Mouse (Mus musculus): ENCODE measurements at regions not wholly inside any gene's neighbourhood (a gene's known extent, or its start where the extent isn't known, plus 50 kb on each side); places are given as distances from the start of the nearest gene placed in this dataset.

- Histone ChIP-seq H3K4me3 (replicated peaks) (no peak overlapping the region), H3K9me3 (no peaks in the 10 kb centered on the region), H3K4me2 (replicated peaks) (no peak overlapping the region), H3K9ac (replicated peaks) (no peak overlapping the region), H3K27me3 (no peaks in the 10 kb centered on the region), H3K27ac (no peak overlapping the region), H3K4me1 (replicated peaks) (no peaks in the 10 kb centered on the region), H3K36me3 (no peaks in the 10 kb centered on the region)
- no peak for ATAC-seq
- 93% methylated on average over 6 of the region's 6 CpGs for WGBS
These were observed 235.1 kb upstream of the Btg1 start for GRCm38 (mm10) chr10:96381664-96382063.

GRCm38 (mm10) chr10:96391748-96392147 is 225.1 kb upstream of the Btg1 start:
- no peak overlapping the region for H3K27ac ChIP-seq
- no peaks in the 10 kb centered on the region for H3K9me3 ChIP-seq
- WGBS, result 66% methylated on average over 3 of the region's 3 CpGs
- no peak for ATAC-seq
- no peaks in the 10 kb centered on the region for H3K36me3 ChIP-seq
- H3K27me3 ChIP-seq, result no peaks in the 10 kb centered on the region
- no peak overlapping the region for H3K4me2 ChIP-seq (replicated peaks)
- H3K9ac ChIP-seq (replicated peaks), result no peak overlapping the region
- H3K4me3 ChIP-seq (replicated peaks), result no peak overlapping the region
- H3K4me1 ChIP-seq (replicated peaks), result no peaks in the 10 kb centered on the region

- no peak overlapping the region for H3K4me3 ChIP-seq (replicated peaks)
- no peaks in the 10 kb centered on the region for H3K9me3 ChIP-seq
- H3K36me3 ChIP-seq, result no peaks in the 10 kb centered on the region
- H3K4me1 ChIP-seq (replicated peaks), result peaks cover 5% of the 10 kb centered on the region; the same call in 1 of the 2 replicates
- no peak for ATAC-seq
- WGBS, result 76% methylated on average over 1 of the region's 1 CpGs
- H3K27me3 ChIP-seq, result no peaks in the 10 kb centered on the region
- no peak overlapping the region for H3K27ac ChIP-seq
- no peak overlapping the region for H3K9ac ChIP-seq (replicated peaks)
- no peak overlapping the region for H3K4me2 ChIP-seq (replicated peaks)
These were observed 224.0 kb upstream of the Btg1 start for GRCm38 (mm10) chr10:96392836-96393235.

DNA sequence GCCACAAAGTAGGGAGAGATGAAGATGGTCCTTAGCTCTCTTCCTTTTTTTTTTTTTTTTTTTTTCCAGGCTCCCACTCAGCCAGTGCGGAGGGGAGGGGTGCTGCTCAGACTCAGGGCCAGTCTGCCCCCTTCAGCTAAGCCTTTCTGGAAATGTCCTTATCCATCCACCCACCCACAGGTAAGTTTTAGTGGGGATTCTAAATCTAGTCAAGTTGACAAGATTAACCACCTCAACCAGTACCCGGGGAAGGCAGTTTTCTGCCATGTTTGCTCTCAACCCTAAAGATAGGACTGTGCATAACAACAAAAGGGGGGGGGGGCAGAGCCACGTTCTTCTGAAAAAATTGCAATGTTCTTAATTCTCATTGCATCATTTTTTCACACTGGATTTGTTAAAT is 222.6 kb upstream of the Btg1 start:
- H3K27me3 ChIP-seq, result no peaks in the 10 kb centered on the region
- WGBS, result 87% methylated on average over 3 of the region's 3 CpGs
- no peak overlapping the region for H3K9ac ChIP-seq (replicated peaks)
- no peaks in the 10 kb centered on the region for H3K9me3 ChIP-seq
- no peaks in the 10 kb centered on the region for H3K36me3 ChIP-seq
- H3K4me1 ChIP-seq (replicated peaks), result peaks cover 10% of the 10 kb centered on the region; the same call in 1 of the 2 replicates
- H3K4me3 ChIP-seq (replicated peaks), result no peak overlapping the region
- H3K27ac ChIP-seq, result no peak overlapping the region
- H3K4me2 ChIP-seq (replicated peaks), result no peak overlapping the region
- no peak for ATAC-seq

DNA sequence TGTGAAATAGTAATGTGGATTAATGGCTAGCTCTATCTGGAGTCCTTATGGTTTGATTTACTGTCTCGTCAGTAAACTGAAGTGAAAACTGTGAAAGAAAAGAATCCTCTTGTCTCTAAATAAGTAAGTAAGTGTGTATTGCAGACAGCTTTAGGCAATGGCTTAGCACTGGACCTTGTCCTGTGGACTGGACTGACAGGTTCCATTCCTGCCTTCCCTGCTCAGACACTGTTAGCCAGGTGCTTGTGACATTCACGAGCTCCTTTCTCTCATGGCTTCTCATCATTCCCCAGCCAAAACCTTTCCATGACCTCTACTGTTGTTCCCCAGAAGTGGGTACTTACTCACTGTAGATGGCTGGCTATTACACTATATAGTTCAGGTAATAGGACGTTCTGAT is 221.8 kb upstream of the Btg1 start:
- Histone ChIP-seq H3K4me3 (replicated peaks) (no peak overlapping the region), H3K9ac (replicated peaks) (no peak overlapping the region)

GRCm38 (mm10) chr10:96397931-96398561 is 218.8 kb upstream of the Btg1 start:
- no peak overlapping the region for H3K4me2 ChIP-seq (replicated peaks)
- H3K9ac ChIP-seq (replicated peaks), result no peak overlapping the region
- no peak overlapping the region for H3K4me3 ChIP-seq (replicated peaks)
- no peaks in the 10 kb centered on the region for H3K36me3 ChIP-seq
- H3K9me3 ChIP-seq, result no peaks in the 10 kb centered on the region
- H3K27ac ChIP-seq, result no peak overlapping the region
- WGBS, result 57% methylated on average over 13 of the region's 13 CpGs
- ATAC-seq, result peak; percentile 55
- peaks cover 17% of the 10 kb centered on the region; the same call in 1 of the 2 replicates for H3K4me1 ChIP-seq (replicated peaks)
- H3K27me3 ChIP-seq, result no peaks in the 10 kb centered on the region

More for the DNA sequence above, 221.8 kb upstream of the Btg1 start:
- Histone ChIP-seq H3K9me3 (no peaks in the 10 kb centered on the region), H3K27me3 (no peaks in the 10 kb centered on the region), H3K36me3 (no peaks in the 10 kb centered on the region), H3K4me2 (replicated peaks) (no peak overlapping the region), H3K4me1 (replicated peaks) (peaks cover 17% of the 10 kb centered on the region; the same call in 1 of the 2 replicates), H3K27ac (no peak overlapping the region)
- ATAC-seq, result no peak
- WGBS, result 77% methylated on average over 3 of the region's 3 CpGs

DNA sequence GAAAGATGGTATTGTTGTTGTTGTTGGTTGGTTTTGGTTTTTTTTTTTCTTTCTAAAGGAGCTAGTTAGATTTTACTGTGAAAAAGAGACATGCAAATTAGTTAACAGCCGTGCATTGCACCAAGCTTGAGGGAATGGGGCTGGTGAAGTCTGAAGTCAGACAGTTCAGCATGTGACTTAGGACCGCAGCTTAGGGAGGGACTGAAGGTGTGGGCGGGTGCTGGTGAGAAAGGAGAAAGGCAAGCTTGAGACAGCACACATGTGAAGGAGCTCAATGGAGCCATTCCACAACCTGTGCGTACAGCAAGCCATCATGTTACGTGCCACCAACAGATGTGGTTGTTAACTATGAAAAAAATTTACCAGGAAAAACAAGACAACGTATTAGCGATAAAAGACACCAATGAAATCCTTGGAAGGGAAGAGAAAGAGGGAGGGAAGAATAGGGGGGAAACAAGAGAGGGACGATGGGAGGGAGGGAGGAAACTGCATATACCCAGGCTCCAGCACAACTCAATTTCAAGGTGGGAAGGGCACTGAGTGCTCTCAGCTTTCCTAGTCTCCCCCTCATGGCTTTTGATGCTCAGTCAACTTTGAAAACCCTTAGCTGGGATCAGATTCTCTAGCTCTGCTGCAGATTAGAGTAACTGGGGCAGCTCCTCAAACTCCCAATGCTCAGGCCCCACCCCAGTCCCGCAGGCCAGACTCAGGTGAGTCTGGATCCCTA is 218.1 kb upstream of the Btg1 start:
- no peaks in the 10 kb centered on the region for H3K36me3 ChIP-seq
- no peak overlapping the region for H3K4me2 ChIP-seq (replicated peaks)
- H3K4me1 ChIP-seq (replicated peaks), result peaks cover 17% of the 10 kb centered on the region; the same call in 1 of the 2 replicates
- H3K9me3 ChIP-seq, result no peaks in the 10 kb centered on the region
- no peak overlapping the region for H3K4me3 ChIP-seq (replicated peaks)
- no peak overlapping the region for H3K9ac ChIP-seq (replicated peaks)
- no peak overlapping the region for H3K27ac ChIP-seq
- 0 out of 2 replicates have a peak, but pooled peaks have one; percentile 46 for ATAC-seq
- no peaks in the 10 kb centered on the region for H3K27me3 ChIP-seq
- 84% methylated on average over 9 of the region's 9 CpGs for WGBS

GRCm38 (mm10) chr10:96399636-96400400 is 217.0 kb upstream of the Btg1 start:
- Histone ChIP-seq H3K9ac (replicated peaks) (no peak overlapping the region), H3K27me3 (no peaks in the 10 kb centered on the region), H3K4me1 (replicated peaks) (peaks cover 17% of the 10 kb centered on the region; the same call in 1 of the 2 replicates), H3K4me3 (replicated peaks) (no peak overlapping the region), H3K36me3 (no peaks in the 10 kb centered on the region), H3K4me2 (replicated peaks) (no peak overlapping the region), H3K27ac (no peak overlapping the region), H3K9me3 (no peaks in the 10 kb centered on the region)
- ATAC-seq, result peak; percentile 62
- whole genome bisulfite sequencing, result 64% methylated on average over 8 of the region's 8 CpGs

GRCm38 (mm10) chr10:96400793-96401192 is 216.0 kb upstream of the Btg1 start:
- Histone ChIP-seq H3K4me3 (replicated peaks) (no peak overlapping the region), H3K27me3 (no peaks in the 10 kb centered on the region), H3K9me3 (no peaks in the 10 kb centered on the region), H3K9ac (replicated peaks) (no peak overlapping the region), H3K4me2 (replicated peaks) (no peak overlapping the region), H3K4me1 (replicated peaks) (peaks cover 17% of the 10 kb centered on the region; the same call in 1 of the 2 replicates), H3K36me3 (no peaks in the 10 kb centered on the region), H3K27ac (no peak overlapping the region)
- WGBS, result 94% methylated on average over 6 of the region's 6 CpGs
- ATAC-seq, result no peak

DNA sequence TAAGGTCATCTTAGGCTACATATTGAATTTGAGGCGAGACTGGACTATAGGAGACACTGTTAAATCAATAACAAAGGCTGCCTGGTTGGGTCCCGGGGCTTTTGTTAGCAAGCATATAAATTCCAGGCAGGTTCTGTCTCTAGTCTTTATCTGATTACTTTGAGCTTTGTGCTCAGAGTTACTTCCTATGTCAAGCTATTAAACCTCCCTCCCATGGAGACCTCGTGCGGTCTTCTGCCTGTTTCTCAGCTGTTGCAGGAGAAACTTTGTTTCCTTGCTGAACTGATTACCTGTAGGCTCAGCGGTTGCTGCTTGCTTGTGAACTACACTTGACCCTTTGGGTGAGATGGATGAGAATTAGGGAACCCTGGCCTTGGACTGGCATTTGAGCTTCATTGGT is 210.5 kb upstream of the Btg1 start:
- H3K36me3 ChIP-seq, result no peaks in the 10 kb centered on the region
- H3K27ac ChIP-seq, result no peak overlapping the region
- H3K9ac ChIP-seq (replicated peaks), result no peak overlapping the region
- no peak overlapping the region for H3K4me3 ChIP-seq (replicated peaks)
- H3K9me3 ChIP-seq, result no peaks in the 10 kb centered on the region
- 62% methylated on average over 5 of the region's 5 CpGs for WGBS
- H3K27me3 ChIP-seq, result no peaks in the 10 kb centered on the region
- no peaks in the 10 kb centered on the region for H3K4me1 ChIP-seq (replicated peaks)
- no peak for ATAC-seq
- no peak overlapping the region for H3K4me2 ChIP-seq (replicated peaks)

DNA sequence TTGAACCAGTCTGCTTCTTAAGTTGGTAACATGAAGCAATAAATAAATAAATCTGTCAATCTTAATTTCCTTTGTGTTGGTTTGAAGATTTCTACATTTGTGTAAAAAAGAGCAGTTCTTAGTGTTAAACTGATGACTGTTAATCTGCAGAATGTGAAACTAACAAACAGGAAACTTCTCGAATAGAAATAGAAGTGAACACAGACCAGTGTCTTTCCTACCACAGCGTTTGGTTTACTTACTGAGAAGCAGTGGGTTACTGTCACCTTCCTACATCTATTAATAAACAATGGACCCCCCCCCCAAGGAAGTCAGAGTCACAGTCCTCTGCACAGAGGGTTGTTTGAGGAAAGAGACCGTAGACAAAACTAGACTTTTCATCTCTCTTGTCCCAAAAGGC is 209.0 kb upstream of the Btg1 start:
- Histone ChIP-seq H3K4me3 (replicated peaks) (no peak overlapping the region), H3K9ac (replicated peaks) (no peak overlapping the region), H3K27me3 (no peaks in the 10 kb centered on the region), H3K9me3 (no peaks in the 10 kb centered on the region), H3K36me3 (no peaks in the 10 kb centered on the region), H3K4me1 (replicated peaks) (no peaks in the 10 kb centered on the region), H3K27ac (no peak overlapping the region), H3K4me2 (replicated peaks) (no peak overlapping the region)
- WGBS, result 86% methylated on average over 3 of the region's 3 CpGs
- ATAC-seq, result no peak

GRCm38 (mm10) chr10:96408250-96408649 is 208.6 kb upstream of the Btg1 start:
- Histone ChIP-seq H3K27me3 (no peaks in the 10 kb centered on the region), H3K9me3 (no peaks in the 10 kb centered on the region), H3K4me3 (replicated peaks) (no peak overlapping the region), H3K36me3 (no peaks in the 10 kb centered on the region), H3K4me2 (replicated peaks) (no peak overlapping the region), H3K9ac (replicated peaks) (no peak overlapping the region), H3K27ac (no peak overlapping the region), H3K4me1 (replicated peaks) (no peaks in the 10 kb centered on the region)
- ATAC-seq, result no peak
- 79% methylated on average over 2 of the region's 2 CpGs for WGBS
